Mouse (Mus musculus): Measurements from ENCODE around the gene Pnkp. TPM values are rescaled to one million over a fixed set of nuclear protein-coding genes. Genes with fewer than 3 reads are reported as not detected.

The Pnkp gene
- polyA plus RNA-seq, 1 experiment from 2014 or later: 29.7 TPM

DNA sequence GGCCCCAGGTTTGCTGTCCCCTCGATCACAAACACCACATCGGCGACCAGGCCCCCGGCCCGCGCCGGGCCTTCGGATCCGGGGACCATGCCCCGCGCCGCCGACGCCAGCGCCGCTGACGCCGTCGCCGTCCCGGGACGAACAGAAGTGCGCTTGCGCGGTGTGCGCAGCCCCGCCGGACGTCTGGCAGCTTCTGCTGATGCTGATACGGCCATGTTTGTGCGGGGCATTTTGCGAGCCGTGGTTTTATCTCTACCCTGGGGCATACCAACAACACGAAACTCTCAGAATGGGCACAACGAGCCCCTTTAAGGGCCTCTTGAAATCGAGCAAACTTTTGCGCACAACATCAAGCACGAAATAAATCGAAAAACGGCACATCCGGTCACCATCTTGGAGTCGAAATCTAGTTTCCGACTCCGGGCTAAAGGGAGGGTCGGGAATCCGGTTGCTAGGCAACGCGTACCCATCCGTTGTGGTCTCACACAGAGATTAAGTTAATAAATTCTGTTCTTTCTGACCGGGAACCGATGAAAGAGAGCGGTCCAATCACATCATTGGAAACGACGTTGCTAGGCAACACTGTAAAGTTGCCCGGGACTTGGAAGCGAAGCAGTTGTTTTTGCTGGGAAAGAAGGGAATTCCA is 35.5 kb downstream of the Pnkp start, which contains the start of gene Med25:
Med25 (minus strand) TSS at position 437 of the 646 bp plus-strand sequence.
- peak within 1 kb of the TSS; percentile 91 for H3K4me3 ChIP-seq (ENCODE audit: low read depth, low read length)
- under 1% methylated on average over 56 of the region's 56 CpGs for WGBS
- peak within 1 kb of the TSS; percentile 99 for H3K27ac ChIP-seq (ENCODE audit: low read depth)
- peak within 1 kb of the TSS; percentile 95 for H3K9ac ChIP-seq (ENCODE audit: low read length)
- H3K36me3 ChIP-seq (ENCODE audit: control insufficient read depth, insufficient read depth, low read length): peaks cover 20% of the 10 kb centered on the region
- H3K9me3 ChIP-seq (ENCODE audit: control insufficient read depth, low read length): no peaks in the 10 kb centered on the region
- H3K4me1 ChIP-seq (replicated peaks; ENCODE audit: control insufficient read depth, insufficient read depth, low read length): peaks cover 29% of the 10 kb centered on the region
- no peaks in the 10 kb centered on the region for H3K27me3 ChIP-seq (replicated peaks; ENCODE audit: control insufficient read depth, insufficient read depth, low read length)
- peak within 1 kb of the TSS; percentile 90 for H3K4me2 ChIP-seq (ENCODE audit: low read length)
- peak; percentile 75 for ATAC-seq (replicated peaks; ENCODE audit: low FRiP score, low TSS enrichment, low read depth)
- DNase-seq (ENCODE audit: low spot score): peak; percentile 97

DNA sequence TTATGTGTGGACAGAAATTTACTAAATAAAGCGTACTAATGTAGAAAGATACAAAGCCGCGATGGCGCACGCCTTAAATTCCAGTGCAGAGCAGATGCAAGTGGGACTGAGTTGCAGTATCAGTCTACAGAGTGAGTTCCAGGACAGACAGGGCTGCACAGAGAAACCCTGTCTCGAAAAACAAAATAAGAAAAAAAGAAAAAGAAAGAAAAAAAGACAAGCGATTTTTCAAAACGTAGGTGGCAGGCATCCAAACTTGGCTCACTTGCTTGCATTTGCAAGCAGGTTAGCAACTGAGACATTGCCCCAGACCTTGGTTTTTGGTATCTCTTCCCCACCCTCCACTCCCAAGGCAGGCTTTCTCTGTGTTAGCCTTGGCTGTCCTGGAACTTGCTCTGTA is 36.3 kb downstream of the Pnkp start:
- no peaks in the 10 kb centered on the region for H3K9me3 ChIP-seq (ENCODE audit: control insufficient read depth, low read length)
- 24% methylated on average over 8 of the region's 8 CpGs for WGBS
- H3K4me1 ChIP-seq (replicated peaks; ENCODE audit: control insufficient read depth, insufficient read depth, low read length): peaks cover 29% of the 10 kb centered on the region
- H3K9ac ChIP-seq (ENCODE audit: low read length): peak overlapping the region; percentile 37; the same call in 1 of the 2 replicates
- peak overlapping the region; percentile 99 for H3K27ac ChIP-seq (ENCODE audit: low read depth)
- DNase-seq (ENCODE audit: low spot score) (no peak), ATAC-seq (replicated peaks; ENCODE audit: low FRiP score, low TSS enrichment, low read depth) (no peak)
- peak overlapping the region; percentile 91 for H3K4me3 ChIP-seq (ENCODE audit: low read depth, low read length)
- peak overlapping the region; percentile 90 for H3K4me2 ChIP-seq (ENCODE audit: low read length)
- H3K27me3 ChIP-seq (replicated peaks; ENCODE audit: control insufficient read depth, insufficient read depth, low read length): no peaks in the 10 kb centered on the region
- peaks cover 18% of the 10 kb centered on the region for H3K36me3 ChIP-seq (ENCODE audit: control insufficient read depth, insufficient read depth, low read length)

DNA sequence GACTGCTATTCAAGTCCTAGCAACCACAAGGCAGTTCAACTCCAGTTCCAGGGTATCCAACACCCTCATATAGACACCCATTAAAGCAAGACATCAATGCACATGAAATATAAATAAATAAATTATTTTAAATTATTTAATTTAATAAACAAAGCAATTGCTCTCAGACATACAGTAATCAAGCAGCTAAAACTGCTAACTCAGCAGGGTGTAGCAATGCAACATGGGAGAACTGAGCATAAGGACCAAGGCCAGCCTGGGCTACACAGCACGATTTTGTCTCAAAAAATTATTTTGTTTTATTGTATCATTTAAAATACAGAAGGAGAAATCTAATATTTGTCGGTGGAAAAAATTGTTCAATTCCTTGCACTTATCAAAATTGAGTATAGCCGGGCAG is 37.2 kb downstream of the Pnkp start:
- no peaks in the 10 kb centered on the region for H3K27me3 ChIP-seq (replicated peaks; ENCODE audit: control insufficient read depth, insufficient read depth, low read length)
- H3K36me3 ChIP-seq (ENCODE audit: control insufficient read depth, insufficient read depth, low read length): peaks cover 15% of the 10 kb centered on the region
- 90% methylated on average over 3 of the region's 3 CpGs for WGBS
- H3K9ac ChIP-seq (ENCODE audit: low read length): no peak overlapping the region
- H3K9me3 ChIP-seq (ENCODE audit: control insufficient read depth, low read length): no peaks in the 10 kb centered on the region
- no peak overlapping the region for H3K4me2 ChIP-seq (ENCODE audit: low read length)
- DNase-seq (ENCODE audit: low spot score) (no peak), ATAC-seq (replicated peaks; ENCODE audit: low FRiP score, low TSS enrichment, low read depth) (no peak)
- H3K27ac ChIP-seq (ENCODE audit: low read depth): no peak overlapping the region
- H3K4me3 ChIP-seq (ENCODE audit: low read depth, low read length): no peak overlapping the region
- peaks cover 29% of the 10 kb centered on the region for H3K4me1 ChIP-seq (replicated peaks; ENCODE audit: control insufficient read depth, insufficient read depth, low read length)

DNA sequence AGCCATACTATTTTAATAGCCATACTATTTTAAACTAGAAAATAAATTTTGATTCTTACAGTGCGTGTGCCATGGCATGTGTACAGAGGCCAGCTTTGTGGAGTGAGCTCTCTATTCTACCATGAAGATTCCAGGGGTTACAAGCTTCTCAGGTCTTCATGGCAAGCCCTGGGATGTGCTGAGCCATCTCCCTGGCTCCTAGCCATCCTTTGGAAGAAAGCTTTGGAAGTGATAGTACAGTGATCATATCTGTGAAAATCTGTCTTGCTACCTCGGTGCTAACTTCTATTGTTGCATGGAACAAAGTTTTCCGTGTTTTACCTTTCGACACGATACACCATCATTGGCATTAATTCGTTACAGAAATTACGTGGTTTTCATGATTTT is 38.3 kb downstream of the Pnkp start:
- 67% methylated on average over 7 of the region's 7 CpGs for WGBS
- H3K27me3 ChIP-seq (replicated peaks; ENCODE audit: control insufficient read depth, insufficient read depth, low read length): no peaks in the 10 kb centered on the region
- H3K4me1 ChIP-seq (replicated peaks; ENCODE audit: control insufficient read depth, insufficient read depth, low read length): peaks cover 29% of the 10 kb centered on the region
- peak; percentile 55 for DNase-seq (ENCODE audit: low spot score)
- H3K27ac ChIP-seq (ENCODE audit: low read depth): peak overlapping the region; percentile 74
- ATAC-seq (replicated peaks; ENCODE audit: low FRiP score, low TSS enrichment, low read depth): no peak
- H3K9me3 ChIP-seq (ENCODE audit: control insufficient read depth, low read length): no peaks in the 10 kb centered on the region
- H3K36me3 ChIP-seq (ENCODE audit: control insufficient read depth, insufficient read depth, low read length): peaks cover 19% of the 10 kb centered on the region
- H3K9ac ChIP-seq (ENCODE audit: low read length): no peak overlapping the region
- H3K4me2 ChIP-seq (ENCODE audit: low read length): peak overlapping the region; percentile 71
- peak overlapping the region; percentile 64 for H3K4me3 ChIP-seq (ENCODE audit: low read depth, low read length)

DNA sequence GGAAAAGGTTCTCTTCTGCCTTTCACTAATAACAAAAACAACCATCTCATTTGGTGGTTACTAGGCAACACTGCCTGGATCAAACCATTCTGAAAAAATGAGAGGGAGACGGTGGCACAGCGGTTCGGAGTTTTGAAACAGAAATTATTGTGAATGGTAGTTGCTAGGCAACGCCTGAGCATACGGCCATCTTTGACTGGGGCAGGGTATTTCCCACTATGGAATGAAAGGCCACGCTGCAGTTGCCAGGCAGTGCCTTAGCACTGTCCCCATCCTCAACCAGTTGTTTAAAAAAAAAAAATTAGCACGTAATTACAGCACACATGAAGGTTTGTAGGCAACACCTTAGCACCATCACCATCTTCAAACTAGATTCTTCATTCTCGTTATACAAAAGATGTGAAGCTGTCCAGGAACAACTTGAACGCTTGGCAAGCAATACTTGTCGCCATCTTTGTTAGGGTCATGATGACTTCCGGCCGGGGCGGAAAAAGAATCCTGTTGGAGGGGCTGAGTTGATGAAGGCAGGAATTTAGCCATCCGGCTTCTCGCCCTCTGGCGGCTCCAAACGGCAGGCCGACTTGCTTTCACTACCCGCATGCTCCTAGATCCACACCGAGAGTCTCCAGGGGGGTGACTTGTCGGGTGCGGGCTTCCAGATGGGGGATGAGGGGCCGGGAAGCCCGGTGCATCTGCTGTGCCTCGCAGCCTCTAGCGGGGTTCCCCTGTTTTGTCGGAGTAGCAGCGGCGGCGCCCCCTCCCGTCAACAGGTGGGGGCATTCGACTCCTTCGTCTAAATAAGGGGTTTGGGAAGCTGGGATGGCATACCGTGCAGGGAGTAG is 38.9 kb downstream of the Pnkp start, which contains the start of gene Fuz:
Fuz (plus strand) TSS at position 487 of the 842 bp plus-strand sequence.
- H3K4me3 ChIP-seq (ENCODE audit: low read depth, low read length): peak within 1 kb of the TSS; percentile 64
- no peaks in the 10 kb centered on the region for H3K9me3 ChIP-seq (ENCODE audit: control insufficient read depth, low read length)
- DNase-seq (ENCODE audit: low spot score) (peak; percentile 92), ATAC-seq (replicated peaks; ENCODE audit: low FRiP score, low TSS enrichment, low read depth) (peak; percentile 44)
- peak within 1 kb of the TSS; percentile 71 for H3K4me2 ChIP-seq (ENCODE audit: low read length)
- no peaks in the 10 kb centered on the region for H3K27me3 ChIP-seq (replicated peaks; ENCODE audit: control insufficient read depth, insufficient read depth, low read length)
- 2% methylated on average over 34 of the region's 34 CpGs for WGBS
- H3K36me3 ChIP-seq (ENCODE audit: control insufficient read depth, insufficient read depth, low read length): peaks cover 21% of the 10 kb centered on the region
- H3K4me1 ChIP-seq (replicated peaks; ENCODE audit: control insufficient read depth, insufficient read depth, low read length): peaks cover 29% of the 10 kb centered on the region
- peak within 1 kb of the TSS; percentile 71 for H3K9ac ChIP-seq (ENCODE audit: low read length)
- peak within 1 kb of the TSS; percentile 74 for H3K27ac ChIP-seq (ENCODE audit: low read depth)

DNA sequence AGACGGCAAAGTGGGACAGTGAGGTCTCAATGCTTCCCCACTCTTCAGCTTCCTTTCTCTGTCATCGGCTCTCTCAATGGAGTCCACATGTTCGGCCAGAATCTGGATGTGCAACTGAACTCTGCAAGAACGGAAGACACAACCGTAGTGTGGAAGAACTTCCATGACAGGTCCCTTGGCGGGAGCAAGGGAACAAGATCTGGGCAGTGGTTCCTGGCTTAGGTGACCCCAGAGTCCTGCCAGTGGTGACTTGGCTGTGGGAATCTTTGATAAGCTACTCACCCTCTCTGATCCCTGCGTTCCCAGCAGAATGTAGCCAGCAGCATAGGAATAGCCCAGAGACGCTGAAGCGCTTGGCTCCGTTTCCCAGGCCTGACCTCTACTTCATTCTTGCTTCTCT is 39.6 kb downstream of the Pnkp start:
- H3K27me3 ChIP-seq (replicated peaks; ENCODE audit: control insufficient read depth, insufficient read depth, low read length): no peaks in the 10 kb centered on the region
- peaks cover 26% of the 10 kb centered on the region for H3K4me1 ChIP-seq (replicated peaks; ENCODE audit: control insufficient read depth, insufficient read depth, low read length)
- H3K27ac ChIP-seq (ENCODE audit: low read depth): peak overlapping the region; percentile 74
- no peaks in the 10 kb centered on the region for H3K9me3 ChIP-seq (ENCODE audit: control insufficient read depth, low read length)
- peak overlapping the region; percentile 71 for H3K9ac ChIP-seq (ENCODE audit: low read length)
- WGBS: 43% methylated on average over 10 of the region's 10 CpGs
- ATAC-seq (replicated peaks; ENCODE audit: low FRiP score, low TSS enrichment, low read depth) (no peak), DNase-seq (ENCODE audit: low spot score) (no peak)
- peak overlapping the region; percentile 71 for H3K4me2 ChIP-seq (ENCODE audit: low read length)
- H3K36me3 ChIP-seq (ENCODE audit: control insufficient read depth, insufficient read depth, low read length): peaks cover 23% of the 10 kb centered on the region
- H3K4me3 ChIP-seq (ENCODE audit: low read depth, low read length): peak overlapping the region; percentile 64

DNA sequence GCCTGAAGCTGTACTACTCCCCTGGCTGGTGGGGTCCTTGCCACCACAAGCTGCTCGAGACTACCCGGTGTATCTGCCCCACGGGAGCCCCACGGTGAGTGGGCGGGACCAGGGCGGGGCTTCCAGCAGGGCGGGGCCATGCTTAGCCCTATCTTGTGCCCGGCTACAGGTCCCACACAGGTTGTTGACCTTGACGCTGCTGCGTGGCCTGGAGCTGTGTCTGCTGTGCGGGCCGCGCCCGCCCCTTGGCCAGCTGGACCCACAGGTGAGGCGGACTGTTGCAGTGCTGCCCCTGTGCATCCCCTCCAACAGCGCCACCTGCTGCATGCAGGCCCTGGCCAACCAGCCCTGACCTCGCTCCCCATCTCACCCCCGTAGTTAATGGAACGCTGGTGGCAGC is 41.7 kb downstream of the Pnkp start:
- no peak; the same call in 1 of the 2 replicates for ATAC-seq (replicated peaks; ENCODE audit: low FRiP score, low TSS enrichment, low read depth)
- no peaks in the 10 kb centered on the region for H3K27me3 ChIP-seq (replicated peaks; ENCODE audit: control insufficient read depth, insufficient read depth, low read length)
- peaks cover 29% of the 10 kb centered on the region for H3K36me3 ChIP-seq (ENCODE audit: control insufficient read depth, insufficient read depth, low read length)
- H3K4me1 ChIP-seq (replicated peaks; ENCODE audit: control insufficient read depth, insufficient read depth, low read length): peaks cover 18% of the 10 kb centered on the region
- DNase-seq (ENCODE audit: low spot score): no peak
- H3K9me3 ChIP-seq (ENCODE audit: control insufficient read depth, low read length): no peaks in the 10 kb centered on the region
- H3K4me3 ChIP-seq (ENCODE audit: low read depth, low read length): no peak overlapping the region
- no peak overlapping the region for H3K27ac ChIP-seq (ENCODE audit: low read depth)
- H3K9ac ChIP-seq (ENCODE audit: low read length): no peak overlapping the region
- WGBS: 42% methylated on average over 18 of the region's 19 CpGs
- H3K4me2 ChIP-seq (ENCODE audit: low read length): no peak overlapping the region

DNA sequence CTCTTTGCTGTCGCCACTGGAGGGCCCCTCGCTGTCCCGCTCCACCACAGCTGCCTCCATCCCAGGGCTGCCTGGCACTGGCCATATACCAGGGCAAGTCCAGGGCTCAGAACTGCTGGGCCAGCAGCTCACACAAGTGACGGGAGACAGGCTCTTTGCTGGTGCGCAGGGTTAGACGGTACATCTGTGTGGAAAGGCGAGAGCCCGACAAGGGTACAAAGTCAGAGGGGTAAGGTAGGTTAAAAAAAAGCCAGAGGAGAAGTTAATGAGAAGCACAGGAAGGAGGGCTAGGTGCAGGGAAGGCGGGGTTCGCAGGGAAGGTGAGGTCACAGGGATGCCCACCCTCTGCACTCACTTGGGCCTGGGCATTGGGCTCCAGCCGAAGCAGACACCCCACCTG is 43.7 kb downstream of the Pnkp start:
- no peaks in the 10 kb centered on the region for H3K9me3 ChIP-seq (ENCODE audit: control insufficient read depth, low read length)
- ATAC-seq (replicated peaks; ENCODE audit: low FRiP score, low TSS enrichment, low read depth) (0 out of 2 replicates have a peak, but pooled peaks have one; percentile 6), DNase-seq (ENCODE audit: low spot score) (no peak)
- no peak overlapping the region for H3K27ac ChIP-seq (ENCODE audit: low read depth)
- 89% methylated on average over 11 of the region's 11 CpGs for WGBS
- H3K4me3 ChIP-seq (ENCODE audit: low read depth, low read length): no peak overlapping the region
- H3K27me3 ChIP-seq (replicated peaks; ENCODE audit: control insufficient read depth, insufficient read depth, low read length): no peaks in the 10 kb centered on the region
- no peak overlapping the region for H3K9ac ChIP-seq (ENCODE audit: low read length)
- no peak overlapping the region for H3K4me2 ChIP-seq (ENCODE audit: low read length)
- peaks cover 13% of the 10 kb centered on the region for H3K4me1 ChIP-seq (replicated peaks; ENCODE audit: control insufficient read depth, insufficient read depth, low read length)
- peaks cover 49% of the 10 kb centered on the region for H3K36me3 ChIP-seq (ENCODE audit: control insufficient read depth, insufficient read depth, low read length)
